Mouse (Mus musculus): ENCODE measurements at regions not wholly inside any gene's neighbourhood (a gene's known extent, or its start where the extent isn't known, plus 50 kb on each side); places are given as distances from the start of the nearest gene placed in this dataset.

- no peak for TF ChIP-seq CTCF (IDR thresholded peaks at IDR 0.05; ENCODE audit: borderline replicate concordance, extremely low read depth, insufficient read depth, insufficient read length)
- TF ChIP-seq POLR2A (IDR thresholded peaks at IDR 0.05; ENCODE audit: borderline replicate concordance, extremely low read depth, insufficient read depth, insufficient read length, poor library complexity, severe bottlenecking) = no peak
Observed at GRCm38 (mm10) chr2:22044949-22045348, 182.4 kb upstream of the Myo3a start.

Data from brain, embryonic 14.5 days (tissue).